Mouse (Mus musculus): ENCODE measurements around the gene Gbgt1.

DNA sequence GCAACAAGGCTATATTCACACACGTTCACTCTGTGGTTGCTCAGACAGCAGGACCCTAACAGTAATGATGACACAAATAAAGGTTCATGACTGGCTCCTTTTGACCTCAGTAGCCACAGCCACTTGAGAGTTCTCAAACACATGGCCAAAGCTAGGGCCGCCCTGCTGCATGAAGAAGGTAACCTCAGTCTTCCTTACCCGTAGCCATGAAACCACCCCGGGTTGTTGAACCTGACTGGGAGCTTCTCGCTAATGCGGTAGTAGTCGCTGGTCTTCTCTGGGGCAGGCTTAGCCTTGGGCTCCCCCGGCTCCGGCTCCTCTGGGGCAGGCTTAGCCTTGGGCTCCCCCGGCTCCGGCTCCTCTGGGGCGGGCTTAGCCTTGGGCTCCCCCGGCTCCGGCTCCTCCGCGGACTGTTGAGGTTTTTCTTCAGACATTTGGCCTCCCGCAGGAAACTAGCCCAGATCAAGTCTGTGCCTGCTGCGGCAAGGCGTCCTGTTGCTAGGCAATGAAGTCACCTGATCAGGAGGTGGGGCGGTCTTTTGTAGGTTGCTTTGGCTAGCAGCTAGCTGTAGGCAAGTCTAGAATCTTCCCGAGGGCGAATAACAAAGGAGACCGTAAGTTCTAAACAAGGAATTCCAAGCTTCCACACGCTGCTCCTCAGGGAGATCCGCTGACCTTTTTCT lies 30.7 kb upstream of the Gbgt1 start, which contains the start of gene 1700007K13Rik:
- TF ChIP-seq CTCF (IDR thresholded peaks at IDR 0.05): no peak
- TF ChIP-seq EP300 (IDR thresholded peaks at IDR 0.05): no peak

All from lung, postnatal 0 days (tissue).